Mouse (Mus musculus) left cerebral cortex, postnatal 25 days (tissue): ENCODE data around the gene Gm10681. TPM values are rescaled to one million over a fixed set of nuclear protein-coding genes. Genes with fewer than 3 reads are reported as not detected.
"Not testable (repeated sequence)": the region's sequence is repeated elsewhere in the genome, so short reads cannot be mapped to it uniquely, and the experiment has no call there.

ENCODE experiments used
- DNase-seq, 2 experiments: peaks; one replicate each; pipeline ENCODE4 v3.0.0; 2022; ENCODE audit warnings: low spot score in 2 of 2, mixed read lengths in 1 of 2
- intact Hi-C: fragments of 180-260 bp; cut with DNase I; formaldehyde crosslinking; loops from one replicate; pipeline ENCODE4 v1.15.1; 2025
- total RNA-seq, 2 experiments: library from RNA; stranded (reverse); gene quantifications; 2 replicates each; pipeline ENCODE4 v1.2.3; 2021

Gm10681 gene
- total RNA-seq, 2 experiments from 2014 or later: not detected

DNA sequence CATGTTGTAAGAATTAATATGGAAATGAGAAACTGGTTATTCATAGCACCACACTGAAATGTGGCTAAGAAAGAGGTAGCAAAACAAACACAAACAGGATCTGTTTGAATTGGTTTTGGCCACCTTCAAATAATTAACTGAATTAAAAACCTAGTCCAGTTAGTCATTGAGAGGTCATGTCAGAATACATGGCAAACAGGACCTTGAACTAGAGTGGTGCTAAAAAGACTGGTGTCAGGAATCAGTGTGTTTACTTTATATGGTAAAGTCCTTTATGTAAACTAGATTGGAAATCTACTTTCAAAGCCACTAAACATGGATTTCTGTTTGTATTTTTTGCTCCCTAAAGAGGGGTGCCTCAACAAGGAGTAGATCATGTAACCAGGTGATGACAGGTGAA is 63.6 kb downstream of the Gm10681 start:
- intact Hi-C loops, DNase-seq: not testable (repeated sequence)

DNA sequence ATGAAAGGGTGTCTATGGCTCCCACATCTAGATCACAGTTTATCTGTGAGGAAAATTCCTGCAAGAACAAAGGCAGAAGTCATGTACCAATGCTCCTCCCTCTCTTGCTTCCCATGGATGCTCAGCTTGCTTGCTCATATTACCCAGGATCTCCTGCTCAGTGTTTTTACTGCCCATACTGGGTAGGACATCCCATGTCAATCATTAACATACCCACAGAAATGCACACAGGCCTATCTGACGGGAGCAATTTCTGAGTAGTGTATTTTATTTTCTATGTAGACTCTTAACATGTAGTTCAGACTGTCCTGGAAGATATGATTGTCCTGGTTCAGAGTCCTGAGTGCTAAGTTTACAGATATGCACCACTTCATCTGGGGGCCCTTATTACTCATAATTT is 64.1 kb downstream of the Gm10681 start:
- intact Hi-C loops, DNase-seq: not testable (repeated sequence)

DNA sequence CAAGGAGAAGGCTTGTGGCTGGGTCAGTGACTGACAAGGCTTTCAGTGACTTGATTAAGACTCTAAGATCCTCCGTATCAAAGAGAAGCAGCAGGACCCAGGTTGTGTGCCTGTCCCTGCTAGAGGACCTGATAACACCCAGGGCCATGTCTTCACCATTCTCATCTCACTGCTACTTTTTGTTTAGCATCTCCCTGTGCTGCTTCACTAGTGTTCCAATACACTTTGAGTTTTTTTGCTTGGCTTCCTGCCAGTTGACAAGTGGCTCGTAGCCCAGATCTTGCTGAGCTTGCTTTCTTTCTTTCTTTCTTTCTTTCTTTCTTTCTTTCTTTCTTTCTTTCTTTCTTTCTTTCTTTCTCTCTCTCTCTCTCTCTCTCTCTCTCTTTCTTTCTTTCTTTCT is 65.8 kb downstream of the Gm10681 start:
- DNase-seq, intact Hi-C loops: not testable (repeated sequence)

DNA sequence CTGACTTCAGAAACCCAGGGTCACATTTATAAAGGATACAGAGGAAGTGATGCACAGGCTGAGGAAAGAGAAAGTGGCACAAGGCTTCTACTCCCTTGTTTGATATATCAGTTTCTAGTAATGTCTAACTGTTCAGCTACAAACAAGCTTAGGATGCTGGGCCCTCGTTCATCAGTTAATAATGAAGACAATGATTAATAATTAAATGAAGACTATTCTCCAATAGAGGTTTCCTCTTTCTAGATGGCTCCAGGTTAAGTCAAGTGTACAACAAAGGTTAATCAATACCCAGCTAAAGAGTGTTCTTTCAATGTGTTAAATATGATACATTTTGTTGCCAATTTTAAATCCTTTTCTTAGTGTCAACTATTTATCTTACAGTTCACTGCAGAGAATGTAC is 78.2 kb downstream of the Gm10681 start, which contains the start of gene Hsd3b4:
Hsd3b4 (minus strand) TSS at position 101 of the 400 bp plus-strand sequence.
- DNase-seq, intact Hi-C loops: not testable (repeated sequence)

DNA sequence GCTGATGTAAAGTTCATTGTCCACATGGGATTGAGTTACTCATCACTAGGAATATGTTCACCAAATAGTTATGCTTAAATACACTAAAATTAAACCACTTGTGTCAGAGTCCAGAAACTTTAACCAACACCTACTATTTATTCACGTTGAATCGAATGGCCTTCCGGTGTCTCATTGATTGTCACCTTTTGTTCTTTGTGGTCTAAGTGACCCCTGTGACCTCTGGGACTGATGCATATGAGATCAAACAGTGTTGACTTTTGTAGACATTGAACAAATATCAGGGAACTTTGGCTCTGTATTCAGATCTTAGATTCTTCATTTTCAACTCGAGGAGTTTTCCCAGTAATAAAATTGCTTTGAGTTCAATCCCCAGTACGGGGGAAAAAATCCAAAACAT is 81.4 kb downstream of the Gm10681 start:
- DNase-seq, intact Hi-C loops: not testable (repeated sequence)

Other genes starting within 250 kb of the Gm10681 start
- 10 to 100 TPM; 51.7 to 54.5 TPM for gene Phgdh, start 248.8 kb downstream of the Gm10681 start, total RNA-seq
- gene Zfp697, start 206.3 kb downstream of the Gm10681 start, total RNA-seq: 10 to 100 TPM; 33.6 to 34.9 TPM
- gene Gm4450, start 131.7 kb downstream of the Gm10681 start, total RNA-seq: not detected
- gene Hsd3b4, start 78.3 kb downstream of the Gm10681 start, total RNA-seq: not detected
- not detected for gene Hsd3b5, start 41.4 kb upstream of the Gm10681 start, total RNA-seq
- gene Hsd3b2, start 135.7 kb upstream of the Gm10681 start, total RNA-seq: under 1 TPM in 1 of 2 experiments, not detected in 1; 0.11 TPM
- not detected for gene Hsd3b3, start 174.3 kb upstream of the Gm10681 start, total RNA-seq
- not detected for gene Hsd3b6, start 225.6 kb upstream of the Gm10681 start, total RNA-seq